Mouse (Mus musculus): ENCODE data around the gene Atxn7. TPM values are rescaled to one million over a fixed set of nuclear protein-coding genes. Genes with fewer than 3 reads are reported as not detected.

Atxn7 gene
- polyA plus RNA-seq, 1 experiment: 9.6 TPM

DNA sequence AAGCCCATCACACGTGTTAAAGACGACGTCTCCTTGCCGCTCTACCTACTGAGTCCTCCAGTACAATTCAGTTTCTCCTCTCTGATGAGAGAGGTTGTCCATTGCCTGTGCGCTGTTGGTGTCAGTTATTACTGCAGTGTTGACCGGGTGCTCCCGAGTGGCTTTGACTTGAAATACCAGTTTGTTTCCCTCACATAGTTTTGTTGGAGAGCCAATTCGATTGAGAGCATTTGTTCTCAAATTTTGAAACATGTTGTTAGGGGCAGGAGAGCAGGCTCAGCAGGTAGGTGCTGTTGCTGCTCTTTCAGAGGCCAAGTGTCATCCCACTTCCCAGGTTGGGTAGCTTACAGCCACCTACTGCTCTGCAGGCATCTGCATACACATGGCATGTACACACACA lies 122.6 kb downstream of the Atxn7 start:
- H3K27me3 ChIP-seq (ENCODE audit: control insufficient read depth, insufficient read depth, low read length, poor library complexity, severe bottlenecking): no peaks in the 10 kb centered on the region
- H3K27ac ChIP-seq (ENCODE audit: insufficient read depth, low read length): no peak overlapping the region
- no peaks in the 10 kb centered on the region for H3K4me1 ChIP-seq (ENCODE audit: control insufficient read depth, insufficient read depth, low read length)
- H3K9me3 ChIP-seq (replicated peaks; ENCODE audit: control insufficient read depth, insufficient read depth, low read length, poor library complexity, severe bottlenecking): no peaks in the 10 kb centered on the region
- TF ChIP-seq CTCF (IDR thresholded peaks at IDR 0.05; ENCODE audit: low read depth, low read length): no peak
- no peak for TF ChIP-seq POLR2A (IDR thresholded peaks at IDR 0.05; ENCODE audit: insufficient read depth, low read length)
- no peak for TF ChIP-seq EP300 (IDR thresholded peaks at IDR 0.05; ENCODE audit: insufficient read depth, low read depth, low read length)
- H3K36me3 ChIP-seq (ENCODE audit: control insufficient read depth, insufficient read depth, low read length, poor library complexity, severe bottlenecking): no peaks in the 10 kb centered on the region
- H3K4me3 ChIP-seq (ENCODE audit: low read depth, low read length): no peak overlapping the region
- H3K9ac ChIP-seq (ENCODE audit: low read depth, poor library complexity, severe bottlenecking): no peak overlapping the region

DNA sequence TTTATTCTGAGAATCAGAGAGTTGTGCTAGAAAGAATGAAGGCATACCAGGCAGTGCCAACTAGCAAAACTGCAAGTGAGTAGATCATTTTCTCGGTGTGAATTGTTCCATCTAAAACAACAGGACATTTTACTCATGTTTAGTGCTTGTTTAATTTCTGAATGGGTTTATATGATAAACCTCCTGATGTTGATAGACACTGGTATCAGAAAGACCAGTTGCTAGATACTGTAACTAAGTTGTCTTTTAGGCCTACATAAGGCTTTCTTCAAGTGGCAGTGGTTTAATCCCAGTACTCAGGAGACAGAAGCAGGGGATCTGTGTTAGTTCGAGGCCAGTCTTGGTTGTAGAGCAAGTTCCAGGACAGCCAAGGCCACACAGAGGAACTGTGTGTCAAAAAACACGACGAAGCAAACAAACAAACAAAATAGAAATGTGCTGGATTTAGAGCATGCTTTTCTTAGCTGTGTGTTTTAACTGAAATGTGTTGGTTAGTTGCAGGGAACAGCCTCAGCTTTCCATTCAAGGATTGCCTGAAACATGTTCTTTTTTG lies 125.5 kb downstream of the Atxn7 start:
- TF ChIP-seq EP300 (IDR thresholded peaks at IDR 0.05; ENCODE audit: insufficient read depth, low read depth, low read length): no peak
- no peak for TF ChIP-seq CTCF (IDR thresholded peaks at IDR 0.05; ENCODE audit: low read depth, low read length)
- TF ChIP-seq POLR2A (IDR thresholded peaks at IDR 0.05; ENCODE audit: insufficient read depth, low read length): no peak
- H3K36me3 ChIP-seq (ENCODE audit: control insufficient read depth, insufficient read depth, low read length, poor library complexity, severe bottlenecking): no peaks in the 10 kb centered on the region
- no peak overlapping the region for H3K27ac ChIP-seq (ENCODE audit: insufficient read depth, low read length)
- no peak overlapping the region for H3K4me3 ChIP-seq (ENCODE audit: low read depth, low read length)
- H3K9ac ChIP-seq (ENCODE audit: low read depth, poor library complexity, severe bottlenecking): no peak overlapping the region
- no peaks in the 10 kb centered on the region for H3K4me1 ChIP-seq (ENCODE audit: control insufficient read depth, insufficient read depth, low read length)
- H3K27me3 ChIP-seq (ENCODE audit: control insufficient read depth, insufficient read depth, low read length, poor library complexity, severe bottlenecking): no peaks in the 10 kb centered on the region
- no peaks in the 10 kb centered on the region for H3K9me3 ChIP-seq (replicated peaks; ENCODE audit: control insufficient read depth, insufficient read depth, low read length, poor library complexity, severe bottlenecking)

DNA sequence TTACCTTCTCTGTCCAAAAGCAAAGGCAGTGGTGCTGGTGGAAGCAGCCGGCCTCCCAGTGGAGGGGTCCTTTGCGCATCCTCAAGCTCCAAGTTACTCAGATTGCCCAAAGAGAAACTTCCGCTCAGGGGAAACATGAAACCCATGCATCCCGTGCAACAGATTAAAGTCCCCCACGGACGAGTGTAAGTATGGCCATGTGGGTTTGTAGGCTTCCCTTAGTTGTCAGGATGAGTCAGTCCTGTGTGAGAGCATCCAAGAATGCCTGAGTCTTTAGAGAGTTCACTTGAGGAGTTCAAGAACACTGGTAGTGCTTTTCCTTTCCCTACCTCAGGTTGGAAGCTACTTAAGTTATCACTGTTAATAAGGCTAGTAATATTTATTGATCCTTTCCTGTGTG lies 126.1 kb downstream of the Atxn7 start:
- Histone ChIP-seq H3K4me1 (ENCODE audit: control insufficient read depth, insufficient read depth, low read length) (no peaks in the 10 kb centered on the region), H3K4me3 (ENCODE audit: low read depth, low read length) (no peak overlapping the region), H3K9me3 (replicated peaks; ENCODE audit: control insufficient read depth, insufficient read depth, low read length, poor library complexity, severe bottlenecking) (no peaks in the 10 kb centered on the region), H3K27me3 (ENCODE audit: control insufficient read depth, insufficient read depth, low read length, poor library complexity, severe bottlenecking) (no peaks in the 10 kb centered on the region), H3K36me3 (ENCODE audit: control insufficient read depth, insufficient read depth, low read length, poor library complexity, severe bottlenecking) (no peaks in the 10 kb centered on the region), H3K27ac (ENCODE audit: insufficient read depth, low read length) (no peak overlapping the region), H3K9ac (ENCODE audit: low read depth, poor library complexity, severe bottlenecking) (no peak overlapping the region)
- no peak for TF ChIP-seq POLR2A (IDR thresholded peaks at IDR 0.05; ENCODE audit: insufficient read depth, low read length)
- no peak for TF ChIP-seq CTCF (IDR thresholded peaks at IDR 0.05; ENCODE audit: low read depth, low read length)
- TF ChIP-seq EP300 (IDR thresholded peaks at IDR 0.05; ENCODE audit: insufficient read depth, low read depth, low read length): no peak

DNA sequence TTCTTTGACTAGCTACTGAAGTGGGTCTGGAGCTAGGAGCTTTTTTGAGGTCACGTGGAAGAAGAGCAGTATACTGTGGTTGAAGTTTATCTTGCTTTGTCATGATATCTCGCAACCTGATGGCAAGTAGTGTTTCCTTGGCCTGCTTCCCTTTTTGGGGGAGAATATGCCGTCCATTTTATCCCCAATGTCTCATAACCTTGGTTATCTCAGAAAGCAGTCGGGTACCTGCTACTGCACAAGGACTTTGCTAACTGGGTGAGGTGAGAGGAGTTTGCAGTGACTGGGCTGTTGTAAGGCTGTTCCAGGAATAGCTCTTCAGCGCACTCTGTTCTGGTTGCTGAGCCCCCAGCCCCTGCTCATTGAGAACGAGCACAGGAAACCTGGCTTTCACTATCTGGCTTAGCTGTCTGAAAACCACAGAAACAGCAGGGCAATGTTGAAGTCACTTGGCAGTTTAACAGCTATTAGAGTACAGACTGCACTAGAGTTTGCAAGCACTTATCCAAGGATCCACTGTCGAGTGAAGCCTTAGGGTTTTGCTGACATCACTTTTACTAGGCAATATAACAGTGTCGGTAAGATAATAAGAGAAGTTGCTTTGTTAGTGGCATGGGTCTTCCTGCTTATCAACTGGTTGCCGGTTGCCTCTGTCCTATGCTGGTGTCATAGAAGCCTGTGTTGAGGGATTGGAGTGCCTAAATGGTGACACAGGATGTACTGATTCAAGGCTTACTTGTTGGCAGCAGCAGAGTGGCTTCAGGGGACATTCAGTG lies 127.0 kb downstream of the Atxn7 start:
- H3K4me3 ChIP-seq (ENCODE audit: low read depth, low read length): no peak overlapping the region
- no peaks in the 10 kb centered on the region for H3K36me3 ChIP-seq (ENCODE audit: control insufficient read depth, insufficient read depth, low read length, poor library complexity, severe bottlenecking)
- no peak overlapping the region for H3K27ac ChIP-seq (ENCODE audit: insufficient read depth, low read length)
- H3K4me1 ChIP-seq (ENCODE audit: control insufficient read depth, insufficient read depth, low read length): no peaks in the 10 kb centered on the region
- TF ChIP-seq CTCF (IDR thresholded peaks at IDR 0.05; ENCODE audit: low read depth, low read length) (no peak), POLR2A (IDR thresholded peaks at IDR 0.05; ENCODE audit: insufficient read depth, low read length) (no peak)
- no peaks in the 10 kb centered on the region for H3K9me3 ChIP-seq (replicated peaks; ENCODE audit: control insufficient read depth, insufficient read depth, low read length, poor library complexity, severe bottlenecking)
- no peaks in the 10 kb centered on the region for H3K27me3 ChIP-seq (ENCODE audit: control insufficient read depth, insufficient read depth, low read length, poor library complexity, severe bottlenecking)
- no peak overlapping the region for H3K9ac ChIP-seq (ENCODE audit: low read depth, poor library complexity, severe bottlenecking)

DNA sequence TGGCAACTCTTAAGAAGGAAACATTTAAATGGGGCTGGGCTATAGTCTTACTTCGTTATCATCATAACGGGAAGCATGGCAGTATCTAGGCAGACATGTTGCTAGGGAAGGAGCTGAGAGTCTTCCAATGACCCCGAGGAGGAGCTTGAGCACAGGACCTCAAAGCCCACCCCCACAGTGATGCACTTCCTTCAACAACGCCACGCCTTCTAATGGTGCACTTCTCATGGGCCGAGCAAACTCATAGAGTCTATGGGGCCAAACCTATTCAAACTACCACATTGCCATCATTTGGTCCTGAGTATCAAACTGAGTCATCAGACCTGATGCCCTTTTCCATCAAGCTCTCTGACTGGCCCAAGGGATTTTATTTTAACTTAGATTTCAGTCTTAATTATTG lies 129.3 kb downstream of the Atxn7 start:
- H3K27me3 ChIP-seq (ENCODE audit: control insufficient read depth, insufficient read depth, low read length, poor library complexity, severe bottlenecking): no peaks in the 10 kb centered on the region
- H3K9me3 ChIP-seq (replicated peaks; ENCODE audit: control insufficient read depth, insufficient read depth, low read length, poor library complexity, severe bottlenecking): no peaks in the 10 kb centered on the region
- H3K27ac ChIP-seq (ENCODE audit: insufficient read depth, low read length): no peak overlapping the region
- no peaks in the 10 kb centered on the region for H3K36me3 ChIP-seq (ENCODE audit: control insufficient read depth, insufficient read depth, low read length, poor library complexity, severe bottlenecking)
- H3K4me1 ChIP-seq (ENCODE audit: control insufficient read depth, insufficient read depth, low read length): no peaks in the 10 kb centered on the region
- H3K9ac ChIP-seq (ENCODE audit: low read depth, poor library complexity, severe bottlenecking): no peak overlapping the region
- TF ChIP-seq EP300 (IDR thresholded peaks at IDR 0.05; ENCODE audit: insufficient read depth, low read depth, low read length): no peak
- no peak for TF ChIP-seq POLR2A (IDR thresholded peaks at IDR 0.05; ENCODE audit: insufficient read depth, low read length)
- TF ChIP-seq CTCF (IDR thresholded peaks at IDR 0.05; ENCODE audit: low read depth, low read length): no peak
- H3K4me3 ChIP-seq (ENCODE audit: low read depth, low read length): no peak overlapping the region

DNA sequence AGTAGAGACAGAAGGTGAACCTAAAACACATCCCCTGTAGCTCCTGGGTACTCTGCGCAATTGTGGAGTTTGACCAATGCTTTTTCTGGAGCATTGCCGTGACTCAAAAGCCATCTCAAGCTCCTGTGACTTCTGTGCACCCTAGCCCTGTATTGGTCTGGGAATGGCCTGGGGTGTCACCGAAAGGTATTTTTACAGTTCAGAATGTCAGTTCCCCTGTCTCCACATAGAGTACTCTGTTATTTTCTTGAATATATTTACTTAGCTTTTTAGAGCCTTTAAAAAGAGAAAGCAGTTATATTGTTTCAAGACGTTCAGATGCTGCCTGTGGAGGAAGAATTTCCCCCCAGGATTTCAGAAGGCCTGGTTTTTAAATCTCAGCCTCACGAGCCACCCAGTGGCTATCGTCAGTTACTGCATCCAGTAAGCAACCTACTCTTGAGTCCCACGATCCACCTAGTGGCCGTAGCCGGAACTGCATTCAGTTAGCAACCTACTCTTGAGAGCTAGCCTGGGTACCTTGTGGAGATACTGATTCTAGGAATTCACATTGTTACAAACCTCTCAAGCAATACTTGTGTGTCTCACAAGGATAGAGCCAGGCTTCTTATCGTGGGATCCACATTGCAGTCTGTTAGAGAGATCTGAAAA lies 137.2 kb downstream of the Atxn7 start:
- Histone ChIP-seq H3K9ac (ENCODE audit: low read depth, poor library complexity, severe bottlenecking) (no peak overlapping the region), H3K27me3 (ENCODE audit: control insufficient read depth, insufficient read depth, low read length, poor library complexity, severe bottlenecking) (no peaks in the 10 kb centered on the region), H3K9me3 (replicated peaks; ENCODE audit: control insufficient read depth, insufficient read depth, low read length, poor library complexity, severe bottlenecking) (no peaks in the 10 kb centered on the region), H3K36me3 (ENCODE audit: control insufficient read depth, insufficient read depth, low read length, poor library complexity, severe bottlenecking) (no peaks in the 10 kb centered on the region), H3K27ac (ENCODE audit: insufficient read depth, low read length) (no peak overlapping the region), H3K4me1 (ENCODE audit: control insufficient read depth, insufficient read depth, low read length) (no peaks in the 10 kb centered on the region), H3K4me3 (ENCODE audit: low read depth, low read length) (no peak overlapping the region)
- TF ChIP-seq CTCF (IDR thresholded peaks at IDR 0.05; ENCODE audit: low read depth, low read length) (peak; percentile 95), EP300 (IDR thresholded peaks at IDR 0.05; ENCODE audit: insufficient read depth, low read depth, low read length) (no peak), POLR2A (IDR thresholded peaks at IDR 0.05; ENCODE audit: insufficient read depth, low read length) (no peak)
